Mouse (Mus musculus): ENCODE measurements around the gene Tmem256. TPM values are rescaled to one million over a fixed set of nuclear protein-coding genes. Genes with fewer than 3 reads are reported as not detected.

Tmem256 gene
- polyA plus RNA-seq, 1 experiment from 2014 or later: 285 TPM

- Histone ChIP-seq H3K27ac (ENCODE audit: low read depth, low read length) (no peak overlapping the region), H3K9ac (ENCODE audit: low read length) (no peak overlapping the region), H3K36me3 (ENCODE audit: control insufficient read depth, insufficient read depth, low read length) (no peaks in the 10 kb centered on the region), H3K4me1 (ENCODE audit: control insufficient read depth, insufficient read depth, low read length) (peaks cover 6% of the 10 kb centered on the region; the same call in 1 of the 2 replicates), H3K4me2 (no peak overlapping the region), H3K9me3 (ENCODE audit: control insufficient read depth, low read length) (no peaks in the 10 kb centered on the region), H3K4me3 (ENCODE audit: low read depth, low read length) (no peak overlapping the region), H3K27me3 (ENCODE audit: control insufficient read depth, insufficient read depth, low read length) (no peaks in the 10 kb centered on the region)
- 79% methylated on average over 4 of the region's 4 CpGs for WGBS
- DNase-seq (ENCODE audit: low spot score, missing footprints) (no peak), ATAC-seq (ENCODE audit: low FRiP score) (no peak)
These were observed 34.1 kb downstream of the Tmem256 start for GRCm38 (mm10) chr11:69872451-69872850.

DNA sequence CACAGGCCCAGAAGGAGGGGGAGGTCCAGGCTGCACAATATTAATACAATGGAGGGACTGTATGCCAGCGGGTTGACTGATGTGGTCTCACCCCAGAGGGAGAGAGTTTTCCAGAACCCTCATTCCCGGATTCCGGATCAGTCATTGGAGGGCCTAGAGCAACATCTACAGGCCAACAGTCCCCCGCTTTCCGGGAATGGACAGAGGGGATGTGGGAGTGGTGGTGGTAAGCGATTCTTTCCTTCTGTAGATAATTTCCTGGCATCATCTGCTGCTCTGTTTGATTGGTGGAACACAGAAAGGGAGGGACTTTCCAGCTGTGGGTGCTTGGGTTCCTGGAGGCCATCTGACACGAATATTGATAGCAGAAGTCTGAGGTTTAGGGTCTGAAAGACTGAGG lies 37.9 kb downstream of the Tmem256 start:
- no peak overlapping the region for H3K4me2 ChIP-seq
- ATAC-seq (ENCODE audit: low FRiP score): no peak
- no peak overlapping the region; the same call in 1 of the 2 replicates for H3K9ac ChIP-seq (ENCODE audit: low read length)
- H3K4me3 ChIP-seq (ENCODE audit: low read depth, low read length): no peak overlapping the region
- no peaks in the 10 kb centered on the region for H3K9me3 ChIP-seq (ENCODE audit: control insufficient read depth, low read length)
- no peak overlapping the region for H3K27ac ChIP-seq (ENCODE audit: low read depth, low read length)
- H3K36me3 ChIP-seq (ENCODE audit: control insufficient read depth, insufficient read depth, low read length): no peaks in the 10 kb centered on the region
- no peaks in the 10 kb centered on the region; the same call in 1 of the 2 replicates for H3K27me3 ChIP-seq (ENCODE audit: control insufficient read depth, insufficient read depth, low read length)
- DNase-seq (ENCODE audit: low spot score, missing footprints): no peak
- 68% methylated on average over 7 of the region's 7 CpGs for WGBS
- H3K4me1 ChIP-seq (ENCODE audit: control insufficient read depth, insufficient read depth, low read length): peaks cover 16% of the 10 kb centered on the region

DNA sequence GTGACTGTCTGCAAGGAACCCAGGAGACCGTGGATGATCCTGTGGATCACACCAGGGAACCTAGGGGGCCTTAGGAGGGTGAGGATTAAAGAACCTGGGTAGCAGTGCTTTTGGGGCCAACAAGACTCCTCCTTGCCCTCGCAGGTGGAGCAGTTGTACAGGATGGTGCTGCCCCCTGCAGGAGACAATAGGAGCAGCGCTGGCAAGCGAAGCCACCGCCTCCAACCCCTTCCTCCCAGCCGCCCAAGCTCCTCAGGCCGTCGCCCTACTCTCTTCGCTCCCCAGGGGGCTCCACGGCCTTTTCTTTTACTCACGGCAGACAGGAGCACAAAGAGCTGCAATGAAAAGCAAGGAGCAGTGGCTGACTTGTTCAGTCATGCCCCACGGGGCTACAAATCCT lies 38.6 kb downstream of the Tmem256 start:
- DNase-seq (ENCODE audit: low spot score, missing footprints): peak; percentile 96
- Histone ChIP-seq H3K9me3 (ENCODE audit: control insufficient read depth, low read length) (no peaks in the 10 kb centered on the region), H3K4me1 (ENCODE audit: control insufficient read depth, insufficient read depth, low read length) (peaks cover 19% of the 10 kb centered on the region), H3K9ac (ENCODE audit: low read length) (no peak overlapping the region), H3K27me3 (ENCODE audit: control insufficient read depth, insufficient read depth, low read length) (peaks cover 2% of the 10 kb centered on the region; the same call in 1 of the 2 replicates), H3K4me2 (peak overlapping the region; percentile 12), H3K27ac (ENCODE audit: low read depth, low read length) (no peak overlapping the region; the same call in 1 of the 2 replicates), H3K36me3 (ENCODE audit: control insufficient read depth, insufficient read depth, low read length) (no peaks in the 10 kb centered on the region), H3K4me3 (ENCODE audit: low read depth, low read length) (no peak overlapping the region)
- WGBS: 2% methylated on average over 12 of the region's 12 CpGs
- peak; percentile 38; the same call in 1 of the 2 replicates for ATAC-seq (ENCODE audit: low FRiP score)

GRCm38 (mm10) chr11:69877878-69878277 lies 39.6 kb downstream of the Tmem256 start, which contains the start of gene Tmem95:
Tmem95 (minus strand) TSS chr11:69878018.
- Histone ChIP-seq H3K9me3 (ENCODE audit: control insufficient read depth, low read length) (no peaks in the 10 kb centered on the region), H3K27ac (ENCODE audit: low read depth, low read length) (no peak within 1 kb of the TSS; the same call in 1 of the 2 replicates), H3K36me3 (ENCODE audit: control insufficient read depth, insufficient read depth, low read length) (no peaks in the 10 kb centered on the region), H3K4me2 (peak within 1 kb of the TSS; percentile 12), H3K9ac (ENCODE audit: low read length) (no peak within 1 kb of the TSS; the same call in 1 of the 2 replicates), H3K4me1 (ENCODE audit: control insufficient read depth, insufficient read depth, low read length) (peaks cover 19% of the 10 kb centered on the region), H3K27me3 (ENCODE audit: control insufficient read depth, insufficient read depth, low read length) (peaks cover 3% of the 10 kb centered on the region; the same call in 1 of the 2 replicates), H3K4me3 (ENCODE audit: low read depth, low read length) (no peak within 1 kb of the TSS)
- ATAC-seq (ENCODE audit: low FRiP score) (no peak), DNase-seq (ENCODE audit: low spot score, missing footprints) (no peak)
- WGBS: 89% methylated on average over 11 of the region's 11 CpGs

- Histone ChIP-seq H3K9me3 (ENCODE audit: control insufficient read depth, low read length) (no peaks in the 10 kb centered on the region), H3K27ac (ENCODE audit: low read depth, low read length) (no peak overlapping the region), H3K4me3 (ENCODE audit: low read depth, low read length) (no peak overlapping the region), H3K9ac (ENCODE audit: low read length) (no peak overlapping the region), H3K36me3 (ENCODE audit: control insufficient read depth, insufficient read depth, low read length) (no peaks in the 10 kb centered on the region), H3K27me3 (ENCODE audit: control insufficient read depth, insufficient read depth, low read length) (peaks cover 3% of the 10 kb centered on the region; the same call in 1 of the 2 replicates), H3K4me2 (0 out of 2 replicates have a peak overlapping the region, but pooled peaks have one; percentile 6), H3K4me1 (ENCODE audit: control insufficient read depth, insufficient read depth, low read length) (peaks cover 19% of the 10 kb centered on the region)
- DNase-seq (ENCODE audit: low spot score, missing footprints): no peak
- 60% methylated on average over 3 of the region's 3 CpGs for WGBS
- ATAC-seq (ENCODE audit: low FRiP score): no peak
These were observed 40.1 kb downstream of the Tmem256 start for GRCm38 (mm10) chr11:69878399-69878798.

- Histone ChIP-seq H3K27ac (ENCODE audit: low read depth, low read length) (no peak overlapping the region), H3K9ac (ENCODE audit: low read length) (no peak overlapping the region), H3K27me3 (ENCODE audit: control insufficient read depth, insufficient read depth, low read length) (peaks cover 3% of the 10 kb centered on the region; the same call in 1 of the 2 replicates), H3K36me3 (ENCODE audit: control insufficient read depth, insufficient read depth, low read length) (no peaks in the 10 kb centered on the region), H3K9me3 (ENCODE audit: control insufficient read depth, low read length) (no peaks in the 10 kb centered on the region), H3K4me3 (ENCODE audit: low read depth, low read length) (no peak overlapping the region), H3K4me2 (no peak overlapping the region; the same call in 1 of the 2 replicates), H3K4me1 (ENCODE audit: control insufficient read depth, insufficient read depth, low read length) (peaks cover 19% of the 10 kb centered on the region)
- ATAC-seq (ENCODE audit: low FRiP score) (no peak), DNase-seq (ENCODE audit: low spot score, missing footprints) (no peak)
- WGBS: 87% methylated on average over 6 of the region's 6 CpGs
These were observed 40.6 kb downstream of the Tmem256 start for GRCm38 (mm10) chr11:69878952-69879351.

DNA sequence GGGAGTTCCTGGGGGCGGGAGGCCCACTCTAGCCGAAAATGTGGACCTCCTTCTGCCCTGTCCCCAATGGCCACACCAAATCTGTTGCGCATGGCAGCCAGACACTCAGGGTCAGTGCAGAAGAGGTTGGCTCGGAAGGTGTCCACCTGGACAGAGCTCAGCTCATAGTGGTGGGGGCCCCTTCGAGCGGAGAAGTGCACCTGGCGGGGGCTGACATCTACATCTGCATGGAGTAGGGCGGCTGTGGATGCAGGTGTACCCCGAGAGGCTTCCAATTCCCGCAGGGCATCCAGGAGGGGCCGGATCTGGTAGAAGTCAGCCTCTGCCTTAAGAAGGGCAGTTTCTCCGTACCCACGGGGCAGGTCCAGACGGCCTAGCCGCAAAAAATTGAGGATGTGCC lies 41.4 kb downstream of the Tmem256 start:
- Histone ChIP-seq H3K9ac (ENCODE audit: low read length) (no peak overlapping the region), H3K36me3 (ENCODE audit: control insufficient read depth, insufficient read depth, low read length) (no peaks in the 10 kb centered on the region), H3K27ac (ENCODE audit: low read depth, low read length) (no peak overlapping the region), H3K9me3 (ENCODE audit: control insufficient read depth, low read length) (no peaks in the 10 kb centered on the region), H3K4me2 (peak overlapping the region; percentile 58), H3K4me3 (ENCODE audit: low read depth, low read length) (peak overlapping the region; percentile 43; the same call in 1 of the 2 replicates), H3K27me3 (ENCODE audit: control insufficient read depth, insufficient read depth, low read length) (peaks cover 3% of the 10 kb centered on the region; the same call in 1 of the 2 replicates), H3K4me1 (ENCODE audit: control insufficient read depth, insufficient read depth, low read length) (peaks cover 19% of the 10 kb centered on the region)
- ATAC-seq (ENCODE audit: low FRiP score): no peak
- 64% methylated on average over 15 of the region's 15 CpGs for WGBS
- no peak for DNase-seq (ENCODE audit: low spot score, missing footprints)

DNA sequence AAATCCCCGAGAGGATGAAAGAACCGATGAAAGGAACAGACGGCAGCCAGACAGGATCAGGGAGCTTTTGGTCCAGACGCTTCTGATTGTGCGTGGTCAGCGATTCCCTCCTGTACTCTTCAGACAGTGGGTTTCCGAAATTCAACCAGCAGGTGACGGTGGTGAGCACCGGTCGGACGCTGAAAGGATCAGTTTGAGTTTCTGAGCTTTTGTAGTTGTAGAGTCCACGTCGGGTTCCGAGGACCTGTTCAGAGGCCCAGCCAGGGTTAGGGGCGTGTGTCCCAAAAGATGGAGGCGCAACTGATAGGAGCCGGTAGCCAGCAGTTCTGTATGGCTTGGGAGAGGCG lies 42.2 kb downstream of the Tmem256 start:
- peak; percentile 55; the same call in 1 of the 2 replicates for ATAC-seq (ENCODE audit: low FRiP score)
- H3K4me2 ChIP-seq: peak overlapping the region; percentile 58
- no peaks in the 10 kb centered on the region for H3K36me3 ChIP-seq (ENCODE audit: control insufficient read depth, insufficient read depth, low read length)
- H3K27me3 ChIP-seq (ENCODE audit: control insufficient read depth, insufficient read depth, low read length): peaks cover 3% of the 10 kb centered on the region; the same call in 1 of the 2 replicates
- DNase-seq (ENCODE audit: low spot score, missing footprints): no peak
- H3K4me3 ChIP-seq (ENCODE audit: low read depth, low read length): peak overlapping the region; percentile 43
- H3K9ac ChIP-seq (ENCODE audit: low read length): peak overlapping the region; percentile 60
- no peaks in the 10 kb centered on the region for H3K9me3 ChIP-seq (ENCODE audit: control insufficient read depth, low read length)
- H3K4me1 ChIP-seq (ENCODE audit: control insufficient read depth, insufficient read depth, low read length): peaks cover 19% of the 10 kb centered on the region
- under 1% methylated on average over 18 of the region's 18 CpGs for WGBS
- H3K27ac ChIP-seq (ENCODE audit: low read depth, low read length): no peak overlapping the region; the same call in 1 of the 2 replicates

DNA sequence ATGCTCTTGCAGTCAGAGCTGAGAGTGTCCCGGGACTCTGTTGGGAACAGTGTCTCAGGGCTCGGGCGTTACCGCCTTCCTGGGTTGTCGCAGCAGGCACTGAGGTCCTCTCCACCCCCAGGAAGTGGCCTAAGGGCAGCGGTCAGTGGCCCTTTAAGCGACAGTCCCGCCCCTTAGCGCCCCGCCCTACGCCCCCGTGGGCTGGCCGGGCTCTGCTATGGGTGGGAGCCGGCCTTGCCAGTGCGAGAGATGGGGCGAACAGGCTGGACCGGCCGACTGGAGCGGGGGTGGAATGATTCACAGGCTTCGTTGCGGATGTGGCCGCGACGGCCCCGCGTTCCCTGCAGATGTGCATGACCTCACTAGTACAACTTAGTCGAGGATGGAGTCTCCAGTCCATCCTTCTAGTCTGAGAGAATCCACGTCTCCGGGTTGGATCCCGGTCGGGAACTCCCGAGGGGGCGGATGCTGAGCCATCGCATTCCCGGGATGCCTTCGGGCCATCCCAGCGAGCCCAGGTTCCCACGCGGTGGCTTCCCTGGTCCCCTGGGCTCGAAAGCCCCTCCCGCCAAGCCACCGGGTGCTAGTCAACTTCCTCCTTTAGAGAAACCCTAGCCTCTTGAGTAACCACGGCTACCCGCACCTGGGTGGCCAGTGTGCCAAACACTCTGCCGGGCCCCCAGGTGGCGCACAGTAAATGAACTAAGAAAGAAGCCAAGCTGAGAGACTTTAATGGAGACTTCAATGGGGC lies 42.7 kb downstream of the Tmem256 start, which contains the start of gene Kctd11:
Gene Kctd11 (minus strand): TSS at position 554 of the 751 bp plus-strand sequence.
- peak; percentile 86 for ATAC-seq (ENCODE audit: low FRiP score)
- WGBS: under 1% methylated on average over 46 of the region's 46 CpGs

More for the DNA sequence above, 42.7 kb downstream of the Tmem256 start, which contains the start of gene Kctd11:
- peaks cover 19% of the 10 kb centered on the region for H3K4me1 ChIP-seq (ENCODE audit: control insufficient read depth, insufficient read depth, low read length)
- H3K9ac ChIP-seq (ENCODE audit: low read length): peak within 1 kb of the TSS; percentile 60
- H3K27me3 ChIP-seq (ENCODE audit: control insufficient read depth, insufficient read depth, low read length): peaks cover 3% of the 10 kb centered on the region; the same call in 1 of the 2 replicates
- H3K27ac ChIP-seq (ENCODE audit: low read depth, low read length): no peak within 1 kb of the TSS; the same call in 1 of the 2 replicates
- peak within 1 kb of the TSS; percentile 43 for H3K4me3 ChIP-seq (ENCODE audit: low read depth, low read length)
- H3K4me2 ChIP-seq: peak within 1 kb of the TSS; percentile 58
- H3K36me3 ChIP-seq (ENCODE audit: control insufficient read depth, insufficient read depth, low read length): no peaks in the 10 kb centered on the region
- H3K9me3 ChIP-seq (ENCODE audit: control insufficient read depth, low read length): no peaks in the 10 kb centered on the region
- peak; percentile 98 for DNase-seq (ENCODE audit: low spot score, missing footprints)

All from midbrain, embryonic 11.5 days (tissue).